Mouse (Mus musculus) brain, embryonic 14.5 days (tissue): ENCODE measurements around the gene Rnase1. TPM values are rescaled to one million over a fixed set of nuclear protein-coding genes. Genes with fewer than 3 reads are reported as not detected.

Experiments
- DNase-seq: peaks from one replicate; pipeline ENCODE4 v3.0.0-alpha.2; 2011; ENCODE audit warnings: low read depth
- CTCF ChIP-seq: fragments of 200-500 bp; IDR thresholded peaks from 2 replicates; pipeline ENCODE4 v1.5.1; 2012; ENCODE audit warnings: inconsistent platforms, mild to moderate bottlenecking, moderate library complexity, borderline replicate concordance; ENCODE audit not compliant: insufficient read depth, insufficient read length; ENCODE audit errors: extremely low read depth
- POLR2A ChIP-seq: fragments of 200-500 bp; IDR thresholded peaks from 2 replicates; pipeline ENCODE4 v1.6.1; 2012; ENCODE audit warnings: mild to moderate bottlenecking, inconsistent platforms, borderline replicate concordance; ENCODE audit not compliant: poor library complexity, insufficient read depth, insufficient read length, severe bottlenecking; ENCODE audit errors: extremely low read depth
- polyA plus RNA-seq: library from polyadenylated mRNA; depleted of rRNA; stranded (reverse); fragments of >200 nt; gene quantifications from 2 replicates; pipeline ENCODE4 v1.2.3, GENCODE M21; 2012

The Rnase1 gene
- polyA plus RNA-seq, 1 experiment, result 0.27 TPM

DNA sequence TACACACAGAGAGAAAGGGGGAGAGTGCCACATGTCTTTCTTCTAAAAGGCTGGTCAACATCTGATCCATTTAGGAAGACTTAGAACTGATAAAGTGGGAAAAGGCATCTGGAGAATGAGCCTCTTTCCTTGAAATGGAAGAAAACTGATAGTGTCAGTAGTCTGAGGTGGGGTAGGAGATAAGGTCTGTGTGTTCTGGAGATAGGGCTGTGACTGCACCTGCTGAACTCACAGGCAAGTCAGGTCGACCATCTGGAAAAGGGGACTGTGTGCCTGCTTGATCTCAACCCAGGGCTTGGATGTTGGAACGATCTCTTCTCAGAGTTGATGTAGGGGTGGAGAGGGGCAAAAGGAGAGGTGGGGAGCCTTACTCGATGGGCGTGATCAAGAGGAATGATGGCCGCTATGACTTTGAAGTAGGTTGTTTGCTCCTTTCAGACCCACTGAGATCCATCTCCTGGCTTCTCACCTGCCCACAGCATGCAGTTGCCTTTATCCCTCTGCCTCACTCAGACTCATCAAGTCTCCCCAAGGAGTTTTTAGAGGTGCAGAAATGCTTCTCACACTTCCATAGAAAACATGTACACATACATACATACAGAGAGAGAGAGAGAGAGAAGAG, 5.8 kb upstream of the Rnase1 start:
- DNase-seq, result no peak
- TF ChIP-seq CTCF, result no peak
- no peak for TF ChIP-seq POLR2A

DNA sequence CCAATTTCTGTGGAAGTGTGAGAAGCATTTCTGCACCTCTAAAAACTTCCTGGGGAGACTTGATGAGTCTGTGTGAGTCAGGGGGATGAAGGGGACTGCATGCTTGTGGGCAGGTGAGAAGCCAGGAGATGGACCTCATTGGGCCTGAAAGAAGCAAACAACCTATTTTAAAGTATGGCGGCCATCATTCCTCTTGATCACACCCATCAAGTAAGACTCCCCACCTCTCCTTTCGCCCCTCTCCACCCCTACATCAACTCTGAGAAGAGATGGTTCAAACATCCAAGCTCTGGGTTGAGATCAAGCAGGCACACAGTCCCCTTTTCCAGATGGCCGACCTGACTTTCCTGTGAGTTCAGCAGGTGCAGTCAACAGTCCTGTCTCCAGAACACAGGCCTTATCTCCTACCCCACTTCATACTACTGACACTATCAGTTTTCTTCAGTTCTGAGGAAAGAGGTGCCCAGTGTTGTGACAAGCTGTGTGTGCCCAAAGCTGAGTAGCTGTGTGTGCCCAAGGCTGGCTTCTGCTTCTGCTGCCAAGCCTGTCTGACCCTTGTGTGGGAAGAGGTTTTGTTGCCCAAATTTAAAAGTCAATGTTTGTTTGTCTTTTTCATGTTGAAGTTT, 3.7 kb upstream of the Rnase1 start:
- TF ChIP-seq POLR2A (no peak), CTCF (no peak)
- DNase-seq, result no peak

DNA sequence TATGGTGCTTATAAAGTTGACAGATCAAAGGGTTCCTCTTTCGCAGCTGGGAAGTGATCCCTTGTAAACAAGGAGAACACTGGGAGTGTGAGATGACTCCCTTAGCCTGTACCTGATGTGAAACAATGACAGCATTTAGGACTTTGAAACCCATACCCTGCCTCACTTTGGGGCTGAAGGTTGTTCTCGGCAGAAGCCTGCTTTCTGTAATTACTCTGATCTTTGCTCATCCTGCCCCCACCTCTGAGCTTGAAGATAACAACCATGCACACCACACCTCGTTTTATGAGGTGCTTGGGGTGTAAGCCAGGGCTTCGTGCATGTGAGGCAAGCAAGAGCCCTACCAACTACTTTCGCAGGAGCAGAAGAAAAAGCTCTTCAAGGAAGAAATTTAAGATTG, 2.6 kb upstream of the Rnase1 start:
- TF ChIP-seq POLR2A, result no peak
- TF ChIP-seq CTCF, result no peak
- no peak for DNase-seq

DNA sequence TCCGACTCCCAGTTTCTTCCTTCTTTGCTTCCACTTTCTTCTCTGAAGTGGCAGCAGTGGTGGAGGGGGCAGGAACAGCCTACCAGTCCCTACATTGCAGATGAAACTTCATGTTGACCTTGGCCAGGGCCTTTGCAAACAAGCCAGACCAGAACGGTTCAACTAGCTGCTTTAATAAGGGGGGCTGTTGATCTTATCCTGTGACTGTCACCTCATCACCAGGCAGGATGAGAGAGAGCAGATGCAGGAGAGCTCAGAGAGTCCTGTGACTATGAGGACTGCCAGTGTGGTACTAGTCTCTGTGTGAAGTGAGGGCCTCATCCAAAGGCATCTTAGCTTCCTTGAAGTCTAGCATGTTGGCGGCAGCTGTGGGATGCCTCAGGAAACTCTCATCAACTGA, 1.4 kb upstream of the Rnase1 start:
- TF ChIP-seq CTCF (no peak), POLR2A (no peak)
- DNase-seq, result no peak

DNA sequence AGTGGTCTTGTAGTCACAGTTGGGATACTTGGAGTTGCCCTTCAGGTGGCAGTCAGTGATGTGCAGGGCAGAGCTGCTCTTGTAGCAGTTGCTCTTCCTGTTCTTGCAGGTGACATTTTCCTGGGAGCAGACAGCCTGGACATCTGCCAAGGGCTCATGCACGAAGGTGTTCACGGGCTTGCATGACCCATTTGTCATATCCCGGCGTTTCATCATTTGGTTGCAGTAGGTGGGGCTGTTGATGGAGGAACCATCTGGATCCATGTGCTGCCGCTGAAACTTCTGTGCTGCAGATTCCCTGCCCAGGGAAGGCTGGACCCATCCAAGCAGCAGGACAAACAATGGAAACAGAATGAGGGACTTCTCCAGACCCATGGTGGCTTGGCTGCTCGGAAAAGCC, 1.1 kb downstream of the Rnase1 start:
- TF ChIP-seq CTCF, result no peak
- TF ChIP-seq POLR2A, result no peak
- DNase-seq, result no peak

DNA sequence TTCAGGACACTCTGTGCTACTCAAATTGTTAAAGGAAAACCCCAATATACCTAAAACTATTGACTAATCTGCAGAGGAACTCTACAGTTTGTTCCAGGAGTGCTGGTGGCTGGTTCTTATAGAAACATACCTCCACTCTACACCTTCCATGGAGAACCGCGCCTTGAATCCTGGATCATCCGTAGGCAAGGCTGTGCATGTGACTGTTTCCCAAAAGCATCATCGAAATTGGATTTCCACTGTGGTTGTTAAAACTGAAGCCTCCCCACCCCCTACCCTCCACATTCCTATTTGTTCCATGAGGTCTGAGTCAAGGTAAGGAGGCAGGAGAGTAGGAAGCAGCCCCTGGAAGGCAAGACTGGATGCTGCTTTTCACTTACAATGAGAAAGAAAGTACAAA, 2.1 kb downstream of the Rnase1 start:
- no peak for DNase-seq
- TF ChIP-seq CTCF (no peak), POLR2A (no peak)

DNA sequence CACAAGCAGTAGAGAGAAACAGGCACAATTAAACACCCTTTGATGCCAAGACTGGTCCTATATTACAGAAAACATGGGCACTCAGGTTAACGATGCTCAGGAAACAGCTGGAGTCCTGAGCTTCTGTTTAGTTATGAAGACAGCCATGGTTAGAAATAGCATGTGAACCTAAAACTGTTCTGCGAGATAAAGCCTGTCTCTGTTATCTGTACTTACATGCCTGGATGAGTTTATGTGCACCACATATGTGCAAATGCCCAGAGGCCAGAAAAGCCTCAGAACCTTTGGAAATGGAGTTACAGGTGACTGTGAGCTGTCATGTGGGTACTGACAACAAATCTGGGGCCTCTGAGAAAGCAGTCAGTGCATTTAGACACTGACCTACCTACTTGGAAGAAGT, 2.6 kb downstream of the Rnase1 start:
- DNase-seq, result no peak
- TF ChIP-seq CTCF (no peak), POLR2A (no peak)

DNA sequence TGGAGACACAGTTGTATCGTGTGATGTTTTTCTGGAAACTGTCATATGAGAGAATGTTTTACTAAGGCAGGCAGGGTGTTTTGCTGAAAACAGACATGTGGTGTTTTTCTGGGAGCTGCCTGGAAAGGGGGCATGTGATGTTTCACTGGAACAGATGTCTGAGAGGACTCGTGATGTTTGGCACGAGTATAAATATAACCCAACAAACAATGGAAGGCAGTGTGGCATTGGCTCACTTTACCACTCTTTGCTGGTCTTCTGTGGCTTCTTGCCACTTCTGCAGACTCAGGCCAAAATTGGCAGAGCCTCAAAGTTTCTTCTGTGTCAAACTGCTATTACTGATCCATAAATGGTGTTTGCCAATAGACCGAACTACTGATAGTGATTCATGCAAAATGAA, 3.3 kb downstream of the Rnase1 start:
- DNase-seq, result peak; percentile 32
- TF ChIP-seq POLR2A, result no peak

DNA sequence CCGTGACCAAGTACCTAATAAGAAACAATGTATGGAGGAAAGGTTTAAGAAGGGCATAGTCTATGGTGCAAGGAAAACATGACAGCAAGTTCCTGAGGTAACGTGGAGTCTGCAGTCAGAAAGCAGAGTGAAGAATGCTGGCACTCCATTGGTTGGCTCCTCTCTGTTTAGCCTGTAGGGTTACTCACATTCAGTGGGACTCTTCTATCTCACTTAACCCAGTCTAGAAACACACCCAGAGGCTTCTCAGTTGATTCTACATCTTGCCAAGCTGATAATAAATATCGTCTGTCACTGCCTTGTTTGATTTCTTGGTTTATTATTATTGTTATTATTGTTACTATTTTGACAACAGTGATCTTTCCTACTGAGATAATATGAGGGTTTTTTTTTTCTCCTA, 4.0 kb downstream of the Rnase1 start:
- DNase-seq, result no peak
- no peak for TF ChIP-seq CTCF
- TF ChIP-seq POLR2A, result no peak

DNA sequence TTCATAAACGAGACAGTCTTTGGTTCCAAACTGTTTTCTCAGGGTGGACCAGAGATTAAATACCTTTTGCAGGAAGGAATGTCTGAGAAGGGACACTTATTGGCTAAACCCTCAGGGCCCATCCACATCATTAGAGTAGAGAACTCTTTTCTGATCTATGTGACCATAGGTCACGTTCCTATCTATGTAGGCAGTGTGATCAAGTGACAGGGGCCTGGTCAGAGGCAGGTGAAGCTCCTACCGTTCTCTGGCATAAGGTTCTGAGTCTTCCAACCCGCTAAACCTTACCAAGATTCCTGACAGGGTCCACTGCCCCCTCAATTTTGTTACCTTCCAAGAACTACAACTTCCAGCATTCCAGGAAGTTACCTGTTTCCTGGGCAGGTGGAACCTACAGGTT, 4.5 kb downstream of the Rnase1 start:
- TF ChIP-seq POLR2A (no peak), CTCF (no peak)
- no peak for DNase-seq

DNA sequence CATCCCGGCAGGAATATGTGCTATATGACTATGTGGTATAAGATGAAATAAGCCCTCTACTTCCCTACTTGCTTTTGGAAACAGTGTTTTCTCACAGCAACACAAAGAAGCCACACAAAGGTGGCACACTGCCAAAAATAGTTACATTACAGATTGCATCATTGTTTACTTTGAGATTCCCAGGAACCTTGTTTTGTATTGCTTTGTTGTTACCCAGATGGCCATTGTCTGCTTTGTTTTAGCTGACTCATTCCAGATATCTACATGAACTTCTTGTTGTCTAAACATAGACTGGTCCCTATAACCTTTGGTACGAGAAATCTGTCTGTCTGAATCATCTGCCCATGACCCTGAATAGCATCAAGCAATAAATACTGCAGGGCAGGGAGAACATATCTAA, 6.2 kb downstream of the Rnase1 start:
- DNase-seq, result no peak
- TF ChIP-seq CTCF (no peak), POLR2A (no peak)

DNA sequence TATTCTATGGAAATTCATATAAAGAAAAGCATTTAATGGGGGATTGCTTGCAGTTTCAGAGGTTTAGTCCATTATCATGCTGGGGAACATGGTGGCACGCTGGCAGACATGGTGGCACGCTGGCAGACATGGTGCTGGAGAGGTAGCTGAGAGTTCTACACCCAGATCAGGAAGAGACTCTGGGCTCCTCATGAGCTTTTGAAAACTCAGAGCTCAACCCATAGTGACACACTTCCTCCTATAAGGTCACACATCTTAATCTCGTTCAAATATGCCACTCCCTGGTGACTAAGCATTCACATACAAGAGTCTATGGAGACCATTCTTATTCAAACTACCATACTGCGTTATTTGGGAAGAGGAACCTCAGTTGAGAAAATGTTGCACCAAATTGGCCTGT, 14.2 kb downstream of the Rnase1 start:
- TF ChIP-seq POLR2A (no peak), CTCF (no peak)
- DNase-seq, result no peak
